Mouse (Mus musculus): ENCODE results near the gene Chil5.

DNA sequence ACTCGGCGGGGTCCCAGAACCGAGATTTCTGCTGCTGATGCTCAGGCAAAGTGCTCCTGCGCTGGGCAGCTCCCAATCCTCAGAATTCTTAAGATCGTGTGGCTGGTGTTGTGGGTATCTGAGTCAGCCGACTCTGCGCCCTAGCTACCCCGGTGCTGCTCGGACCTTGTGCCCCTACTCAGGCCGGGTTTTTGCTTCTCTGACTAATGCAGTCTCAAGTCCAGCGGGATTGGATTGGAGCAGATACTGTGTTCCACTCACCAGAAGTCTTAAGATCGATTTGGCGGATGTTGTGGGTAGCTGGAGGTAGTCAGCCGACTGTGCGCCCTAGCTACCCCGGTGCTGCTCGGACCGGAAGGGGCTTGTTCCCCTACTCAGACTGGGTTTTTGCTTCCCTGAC lies 19.3 kb upstream of the Chil5 start:
- no peak for TF ChIP-seq CTCF (IDR thresholded peaks at IDR 0.05; ENCODE audit: control insufficient read depth, insufficient read depth, insufficient read length)
- no peak for TF ChIP-seq USF1 (IDR thresholded peaks at IDR 0.05; ENCODE audit: low read depth)
